Mouse (Mus musculus): ENCODE data around the gene Cpne1. TPM values are rescaled to one million over a fixed set of nuclear protein-coding genes. Genes with fewer than 3 reads are reported as not detected.
"Not testable (repeated sequence)": the region's sequence is repeated elsewhere in the genome, so short reads cannot be mapped to it uniquely, and the experiment has no call there.

Gene Cpne1
- polyA plus RNA-seq, 1 experiment from 2014 or later, result 42.6 TPM

- 92% methylated on average over 5 of the region's 5 CpGs for WGBS
These were observed 12.0 kb upstream of the Cpne1 start for GRCm38 (mm10) chr2:156123731-156124130.

DNA sequence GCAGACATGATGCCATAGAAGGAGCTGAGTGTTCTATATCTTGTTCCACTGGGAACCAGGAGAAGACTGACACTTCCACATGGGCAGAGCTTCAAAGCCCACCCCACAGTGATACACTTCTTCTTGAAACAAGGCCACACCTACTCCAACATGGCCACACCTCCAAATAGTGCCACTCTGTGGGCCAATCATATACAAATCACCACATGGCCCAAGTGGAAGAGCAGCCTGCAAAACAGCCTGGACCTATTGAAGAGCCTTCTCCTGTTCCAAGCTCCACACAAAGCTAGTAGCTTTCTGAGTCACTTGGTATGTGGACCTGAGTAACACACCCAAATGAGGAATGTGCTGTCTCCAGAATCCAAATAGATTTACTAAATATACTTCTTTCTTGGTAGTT, 7.8 kb upstream of the Cpne1 start:
- Histone ChIP-seq H3K27ac (no peak overlapping the region), H3K4me1 (no peaks in the 10 kb centered on the region), H3K4me2 (no peak overlapping the region), H3K36me3 (ENCODE audit: poor library complexity, severe bottlenecking) (peaks cover 12% of the 10 kb centered on the region), H3K4me3 (no peak overlapping the region), H3K27me3 (no peaks in the 10 kb centered on the region), H3K9me3 (replicated peaks) (no peaks in the 10 kb centered on the region; the same call in 1 of the 2 replicates), H3K9ac (no peak overlapping the region)
- no peak for ATAC-seq

More at GRCm38 (mm10) chr2:156123731-156124130, 12.0 kb upstream of the Cpne1 start:
- no peak overlapping the region for H3K4me3 ChIP-seq
- H3K27me3 ChIP-seq, result no peaks in the 10 kb centered on the region
- no peak overlapping the region for H3K4me2 ChIP-seq
- no peak for ATAC-seq
- H3K27ac ChIP-seq, result no peak overlapping the region
- no peak overlapping the region for H3K9ac ChIP-seq
- peaks cover 28% of the 10 kb centered on the region for H3K36me3 ChIP-seq (ENCODE audit: poor library complexity, severe bottlenecking)
- no peaks in the 10 kb centered on the region for H3K4me1 ChIP-seq
- H3K9me3 ChIP-seq (replicated peaks), result no peaks in the 10 kb centered on the region; the same call in 1 of the 2 replicates

DNA sequence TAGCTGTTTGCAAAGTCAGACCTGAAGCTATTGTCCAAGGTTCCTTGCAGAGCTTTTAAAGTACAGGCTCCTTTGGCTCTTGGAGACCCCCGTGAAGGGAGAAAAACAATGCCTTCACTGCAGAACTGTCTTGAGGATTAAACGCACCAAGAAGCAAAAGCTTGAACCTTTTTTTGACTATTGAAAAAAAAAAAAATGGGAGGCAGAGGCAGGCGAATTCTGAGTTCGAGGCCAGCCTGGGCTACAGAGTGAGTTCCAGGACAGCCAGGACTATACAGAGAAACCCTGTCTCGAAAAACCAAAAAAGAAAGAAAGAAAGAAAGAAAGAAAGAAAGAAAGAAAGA, 287 bp upstream of the Cpne1 start:
- not testable (repeated sequence) for H3K36me3 ChIP-seq (ENCODE audit: poor library complexity, severe bottlenecking); H3K9me3 ChIP-seq (replicated peaks); H3K27me3 ChIP-seq; ATAC-seq
- Histone ChIP-seq H3K9ac (peak overlapping the region; percentile 95), H3K4me2 (peak overlapping the region; percentile 68), H3K4me3 (peak overlapping the region; percentile 97), H3K27ac (peak overlapping the region; percentile 91), H3K4me1 (peaks cover 20% of the 10 kb centered on the region)
- WGBS, result 24% methylated on average over 5 of the region's 5 CpGs

GRCm38 (mm10) chr2:156110627-156111357, 973 bp downstream of the Cpne1 start:
- Histone ChIP-seq H3K4me1 (peaks cover 20% of the 10 kb centered on the region), H3K4me2 (peak overlapping the region; percentile 68), H3K36me3 (ENCODE audit: poor library complexity, severe bottlenecking) (no peaks in the 10 kb centered on the region), H3K27ac (peak overlapping the region; percentile 91), H3K9me3 (replicated peaks) (no peaks in the 10 kb centered on the region), H3K4me3 (peak overlapping the region; percentile 97), H3K27me3 (no peaks in the 10 kb centered on the region), H3K9ac (peak overlapping the region; percentile 95)
- WGBS, result under 1% methylated on average over 16 of the region's 16 CpGs
- peak; percentile 60 for ATAC-seq

GRCm38 (mm10) chr2:156091926-156092325, 19.8 kb downstream of the Cpne1 start:
- no peak overlapping the region for H3K9ac ChIP-seq
- no peaks in the 10 kb centered on the region for H3K9me3 ChIP-seq (replicated peaks)
- peaks cover 27% of the 10 kb centered on the region for H3K36me3 ChIP-seq (ENCODE audit: poor library complexity, severe bottlenecking)
- H3K27ac ChIP-seq, result no peak overlapping the region
- H3K27me3 ChIP-seq, result no peaks in the 10 kb centered on the region
- H3K4me2 ChIP-seq, result no peak overlapping the region
- no peak for ATAC-seq
- peaks cover 26% of the 10 kb centered on the region for H3K4me1 ChIP-seq
- WGBS, result 88% methylated on average over 5 of the region's 5 CpGs
- no peak overlapping the region for H3K4me3 ChIP-seq

GRCm38 (mm10) chr2:156089799-156090198, 22.0 kb downstream of the Cpne1 start:
- peaks cover 26% of the 10 kb centered on the region for H3K4me1 ChIP-seq
- no peak overlapping the region; the same call in 1 of the 2 replicates for H3K27ac ChIP-seq
- ATAC-seq, result peak; percentile 57; the same call in 1 of the 2 replicates
- no peak overlapping the region for H3K4me2 ChIP-seq
- no peak overlapping the region for H3K9ac ChIP-seq
- no peaks in the 10 kb centered on the region for H3K9me3 ChIP-seq (replicated peaks)
- H3K27me3 ChIP-seq, result no peaks in the 10 kb centered on the region
- 35% methylated on average over 1 of the region's 1 CpGs for WGBS
- peaks cover 8% of the 10 kb centered on the region; the same call in 1 of the 2 replicates for H3K36me3 ChIP-seq (ENCODE audit: poor library complexity, severe bottlenecking)
- no peak overlapping the region for H3K4me3 ChIP-seq

GRCm38 (mm10) chr2:156087391-156088110, 24.2 kb downstream of the Cpne1 start:
- H3K36me3 ChIP-seq (ENCODE audit: poor library complexity, severe bottlenecking), result peaks cover 8% of the 10 kb centered on the region; the same call in 1 of the 2 replicates
- no peaks in the 10 kb centered on the region for H3K27me3 ChIP-seq
- H3K4me3 ChIP-seq, result no peak overlapping the region
- no peak overlapping the region for H3K4me2 ChIP-seq
- ATAC-seq, result no peak
- H3K9ac ChIP-seq, result no peak overlapping the region
- WGBS, result 95% methylated on average over 7 of the region's 7 CpGs
- peaks cover 26% of the 10 kb centered on the region for H3K4me1 ChIP-seq
- H3K27ac ChIP-seq, result no peak overlapping the region
- no peaks in the 10 kb centered on the region for H3K9me3 ChIP-seq (replicated peaks)

DNA sequence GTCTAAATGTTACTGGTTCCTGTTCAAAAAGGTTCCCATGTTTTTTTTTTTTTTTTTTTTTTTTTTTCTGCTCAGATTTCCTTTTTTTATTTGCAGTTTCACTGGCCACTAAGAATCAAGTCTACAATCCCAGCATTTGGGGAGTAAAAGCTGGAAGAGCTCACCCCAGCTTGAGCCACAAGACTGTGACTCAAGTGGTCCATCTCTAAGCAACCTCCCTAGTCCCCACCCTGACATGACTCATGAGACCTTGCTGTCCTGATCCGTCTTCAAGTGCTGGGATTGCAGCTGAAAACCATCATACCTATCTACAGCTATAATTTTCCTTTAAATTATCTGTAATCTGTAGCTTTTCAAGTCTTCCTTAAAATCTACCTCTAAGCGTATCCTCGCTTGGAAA, 27.2 kb downstream of the Cpne1 start:
- H3K27me3 ChIP-seq, result no peaks in the 10 kb centered on the region
- no peak overlapping the region for H3K4me2 ChIP-seq
- no peak overlapping the region for H3K4me3 ChIP-seq
- H3K36me3 ChIP-seq (ENCODE audit: poor library complexity, severe bottlenecking), result peaks cover 8% of the 10 kb centered on the region; the same call in 1 of the 2 replicates
- H3K4me1 ChIP-seq, result peaks cover 17% of the 10 kb centered on the region; the same call in 1 of the 2 replicates
- ATAC-seq, result no peak
- WGBS, result 97% methylated on average over 3 of the region's 3 CpGs
- no peak overlapping the region for H3K9ac ChIP-seq
- no peak overlapping the region for H3K27ac ChIP-seq
- H3K9me3 ChIP-seq (replicated peaks), result no peaks in the 10 kb centered on the region

DNA sequence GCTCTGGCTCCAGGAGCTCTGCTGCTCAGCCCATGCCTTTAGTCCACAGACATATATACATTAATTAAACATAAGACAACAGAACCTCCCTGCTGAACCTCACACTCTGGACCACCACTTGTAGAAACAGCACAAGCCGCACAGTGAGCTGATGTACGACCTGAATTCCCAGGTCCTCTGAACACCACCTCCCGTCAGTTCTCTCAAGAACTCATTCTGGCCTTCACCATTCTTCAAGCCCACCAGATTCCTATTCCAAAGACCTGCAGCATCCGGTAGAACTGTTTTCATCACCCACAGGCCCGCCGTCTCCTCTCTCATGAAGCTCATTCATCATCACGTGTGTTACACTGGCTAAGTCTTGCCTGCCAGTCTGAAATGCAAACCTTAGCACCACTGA, 31.4 kb downstream of the Cpne1 start:
- Histone ChIP-seq H3K4me1 (peaks cover 16% of the 10 kb centered on the region; the same call in 1 of the 2 replicates), H3K36me3 (ENCODE audit: poor library complexity, severe bottlenecking) (peaks cover 37% of the 10 kb centered on the region), H3K4me2 (no peak overlapping the region), H3K27ac (peak overlapping the region; percentile 10; the same call in 1 of the 2 replicates), H3K9ac (no peak overlapping the region), H3K27me3 (no peaks in the 10 kb centered on the region), H3K9me3 (replicated peaks) (no peaks in the 10 kb centered on the region), H3K4me3 (no peak overlapping the region)
- no peak for ATAC-seq
- WGBS, result 88% methylated on average over 7 of the region's 7 CpGs

DNA sequence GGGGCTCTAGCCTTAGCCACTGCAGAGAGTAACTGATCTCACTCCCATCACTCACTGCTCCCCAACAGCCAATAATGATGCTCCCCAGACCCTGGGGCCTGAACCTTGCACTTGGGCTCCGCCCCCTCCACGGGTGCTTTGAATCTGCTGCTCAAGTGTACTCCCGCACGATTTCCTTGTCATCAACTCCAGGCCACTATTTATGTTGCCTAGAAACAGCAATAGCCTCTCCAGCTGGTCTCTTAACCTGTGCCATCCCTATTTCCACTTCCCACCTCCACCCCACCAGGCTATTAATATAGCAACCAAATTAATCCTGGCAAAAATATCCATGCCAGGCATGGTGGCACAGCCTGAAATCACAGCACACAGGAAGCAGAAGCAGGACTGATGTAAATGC, 32.1 kb downstream of the Cpne1 start:
- WGBS, result 49% methylated on average over 4 of the region's 4 CpGs
- Histone ChIP-seq H3K4me1 (peaks cover 16% of the 10 kb centered on the region; the same call in 1 of the 2 replicates), H3K4me2 (no peak overlapping the region), H3K4me3 (no peak overlapping the region), H3K9me3 (replicated peaks) (no peaks in the 10 kb centered on the region), H3K36me3 (ENCODE audit: poor library complexity, severe bottlenecking) (peaks cover 44% of the 10 kb centered on the region), H3K27me3 (no peaks in the 10 kb centered on the region), H3K27ac (peak overlapping the region; percentile 10; the same call in 1 of the 2 replicates), H3K9ac (no peak overlapping the region)
- no peak for ATAC-seq

DNA sequence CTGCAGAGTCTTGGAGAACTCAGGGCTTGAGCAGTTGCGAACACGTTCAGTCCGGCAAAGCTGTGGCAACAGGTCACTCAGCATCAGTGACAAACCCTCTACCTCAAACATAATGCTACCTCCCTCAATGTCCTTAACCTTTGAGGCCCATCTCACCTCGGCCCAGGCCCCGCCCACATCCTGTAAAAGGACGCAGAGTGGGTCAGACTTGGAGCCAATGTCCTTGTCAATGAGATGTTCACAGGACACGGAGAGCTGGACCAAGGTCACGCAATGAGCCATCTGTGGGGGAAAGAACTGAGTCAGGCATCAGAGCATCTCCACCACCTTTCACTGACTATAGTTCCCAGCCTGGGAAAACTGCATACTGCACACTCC, 32.6 kb downstream of the Cpne1 start:
- H3K9ac ChIP-seq, result no peak overlapping the region
- no peak overlapping the region for H3K27ac ChIP-seq
- 94% methylated on average over 8 of the region's 8 CpGs for WGBS
- H3K4me2 ChIP-seq, result no peak overlapping the region
- peaks cover 16% of the 10 kb centered on the region; the same call in 1 of the 2 replicates for H3K4me1 ChIP-seq
- H3K4me3 ChIP-seq, result no peak overlapping the region
- ATAC-seq, result no peak
- no peaks in the 10 kb centered on the region for H3K27me3 ChIP-seq
- peaks cover 49% of the 10 kb centered on the region for H3K36me3 ChIP-seq (ENCODE audit: poor library complexity, severe bottlenecking)
- no peaks in the 10 kb centered on the region for H3K9me3 ChIP-seq (replicated peaks)

DNA sequence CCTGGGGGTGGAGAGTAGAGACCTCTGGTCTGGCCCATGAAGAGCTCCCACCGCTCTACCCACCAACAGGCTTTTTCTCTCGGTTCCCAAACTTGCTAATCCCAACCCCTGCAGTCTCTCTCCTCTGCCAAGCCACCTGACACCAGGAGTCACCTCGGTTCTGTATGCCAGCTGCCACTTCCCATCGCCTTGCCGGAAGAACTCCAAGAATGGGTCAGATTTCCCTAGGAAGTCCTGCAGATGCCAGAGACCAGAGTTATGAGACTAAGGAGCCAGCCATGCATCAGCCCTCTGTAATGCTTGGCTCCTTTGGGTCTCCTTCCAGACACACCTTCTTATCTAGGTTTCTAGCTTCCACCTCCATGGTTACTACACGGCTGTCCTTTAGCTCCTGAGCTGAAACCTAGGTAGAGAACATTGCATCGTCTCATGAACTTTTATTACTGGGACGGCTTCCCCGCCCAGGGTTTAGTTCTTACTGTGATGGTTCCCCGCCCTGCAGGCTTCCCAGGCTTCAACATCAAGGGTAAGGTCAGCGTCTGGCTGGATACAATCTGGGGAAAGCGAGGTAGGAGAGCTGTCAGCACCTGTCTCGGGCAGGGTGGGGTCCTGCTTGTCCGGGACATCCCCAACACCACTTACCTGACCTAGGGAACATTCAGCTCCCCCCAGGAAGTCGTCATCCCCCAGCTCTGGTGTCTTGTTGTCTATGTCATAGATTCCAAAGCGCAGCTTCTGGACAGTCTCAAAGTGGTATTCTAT, 33.2 kb downstream of the Cpne1 start:
- peaks cover 55% of the 10 kb centered on the region for H3K36me3 ChIP-seq (ENCODE audit: poor library complexity, severe bottlenecking)
- no peak overlapping the region for H3K4me2 ChIP-seq
- no peak overlapping the region for H3K4me3 ChIP-seq
- no peaks in the 10 kb centered on the region for H3K27me3 ChIP-seq
- H3K4me1 ChIP-seq, result peaks cover 16% of the 10 kb centered on the region; the same call in 1 of the 2 replicates
- ATAC-seq, result no peak
- WGBS, result 92% methylated on average over 16 of the region's 16 CpGs
- no peak overlapping the region for H3K27ac ChIP-seq
- no peak overlapping the region for H3K9ac ChIP-seq
- H3K9me3 ChIP-seq (replicated peaks), result no peaks in the 10 kb centered on the region
